Mouse (Mus musculus): ENCODE measurements around the gene Cdc42ep2.

- TF ChIP-seq CTCF (IDR thresholded peaks at IDR 0.05; ENCODE audit: control insufficient read depth, insufficient read depth, low read length) (no peak), POLR2A (IDR thresholded peaks at IDR 0.05; ENCODE audit: borderline replicate concordance, control insufficient read depth, low read depth, low read length) (no peak)
These were observed 40.2 kb upstream of the Cdc42ep2 start for GRCm38 (mm10) chr19:5964804-5965203.

Data from bone marrow, adult 2 months (tissue).